Comparison of ENCODE assay signal across 18 mouse cellular contexts in the genomic region with DNA sequence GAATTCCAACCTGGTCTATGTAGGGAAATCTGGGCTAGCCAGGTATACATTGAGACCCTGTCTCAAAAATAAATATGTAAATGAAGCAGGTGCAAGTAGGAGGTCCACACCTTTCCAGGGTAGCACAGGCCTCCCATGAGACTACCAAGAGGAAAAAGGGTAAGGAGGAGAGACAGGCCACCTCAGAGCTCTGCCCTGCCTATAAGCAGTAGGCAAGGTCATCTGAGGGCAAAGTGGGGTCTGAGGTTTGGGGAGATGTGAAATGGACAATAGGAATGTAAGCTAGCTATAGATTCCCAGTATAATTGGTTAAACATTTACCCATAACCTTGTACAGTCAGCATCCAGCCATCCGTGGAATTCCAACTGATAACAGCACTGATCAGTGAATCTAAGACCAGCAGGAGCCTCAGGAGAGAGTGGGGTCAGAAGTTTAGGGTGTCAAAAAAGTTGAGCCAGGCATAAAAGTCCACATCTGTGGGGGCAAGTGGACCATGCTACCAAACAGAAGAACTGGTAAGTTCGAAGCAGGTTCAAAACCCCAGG. TPM values are rescaled to one million over a fixed set of nuclear protein-coding genes. Genes with fewer than 3 reads are reported as not detected.
A peak's percentile ranks its signal among the peaks of the same experiment; 100 is the strongest.
DNase-seq lines count a peak whose midpoint lies in the region; ATAC-seq and TF ChIP-seq lines count a peak whose summit lies in the region.
"Had no signal": no experiment of that assay in that cellular context is flagged by ENCODE, and none has a peak within 500 bp of the region (broad histone marks: within the 10 kb centered on the region; RNA-seq: fewer than 3 reads in every experiment).

No protein-coding gene starts in this region.

- H3K36me3 ChIP-seq in kidney, embryonic 16.5 days (ENCODE audit: insufficient read depth, low read length), result peaks cover 16% of the 10 kb centered on the region
- no peaks in the 10 kb centered on the region; the same call in 1 of the 2 replicates for H3K36me3 ChIP-seq in intestine, embryonic 16.5 days (ENCODE audit: control insufficient read depth, insufficient read depth, low read length)
- H3K36me3 ChIP-seq in midbrain, embryonic 10.5 days, result peaks cover 24% of the 10 kb centered on the region

- no peaks in the 10 kb centered on the region for H3K4me1 ChIP-seq in kidney, embryonic 16.5 days (ENCODE audit: insufficient read depth, low read length)
- H3K4me1 ChIP-seq in intestine, embryonic 16.5 days (ENCODE audit: control insufficient read depth, insufficient read depth, low read length), result peaks cover 6% of the 10 kb centered on the region
- no peaks in the 10 kb centered on the region for H3K4me1 ChIP-seq in midbrain, embryonic 10.5 days
- H3K4me1 ChIP-seq: embryonic facial prominence, embryonic 15.5 days; forebrain, embryonic 15.5 days had no signal

- WGBS in kidney, embryonic 16.5 days, result 64% methylated on average over 2 of the region's 2 CpGs
- 66% methylated on average over 2 of the region's 2 CpGs for WGBS in intestine, embryonic 16.5 days
- WGBS in midbrain, embryonic 10.5 days, result 95% methylated on average over 2 of the region's 2 CpGs

- DNase-seq in kidney, postnatal 10 days, result no peak
- no peak for DNase-seq in Patski (ENCODE audit: low read depth, low spot score)
- no peak for DNase-seq in layer of hippocampus, adult 2 months (ENCODE audit: low spot score in 2 of 2)
- DNase-seq in midbrain, embryonic 10.5 days (ENCODE audit: low spot score), result no peak
- DNase-seq: adrenal gland, adult 8-10 months; adrenal gland, postnatal 36 days; cerebellum, adult 2 months; cerebellum, postnatal 10 days; embryo, embryonic 11 days; gastrocnemius, postnatal 36 days; heart, adult 11 months; heart, postnatal 36 days had no signal

- CTCF ChIA-PET in Patski (lab: Charles Lee), result interaction anchor here (0.6 to 1.8 kb wide), 3 partner anchors 10 to 30 kb away, joined by 3 to 6 read pairs (median 4); no protein-coding TSS in a partner anchor

- no peak overlapping the region for H3K4me3 ChIP-seq in kidney, embryonic 16.5 days (ENCODE audit: low read length)
- H3K4me3 ChIP-seq in intestine, embryonic 16.5 days (ENCODE audit: low read length), result no peak overlapping the region
- no peak overlapping the region for H3K4me3 ChIP-seq in layer of hippocampus, adult 2 months
- H3K4me3 ChIP-seq in midbrain, embryonic 10.5 days, result no peak overlapping the region
- H3K4me3 ChIP-seq: embryonic facial prominence, embryonic 15.5 days; erythroblast, embryonic 14.5 days; forebrain, embryonic 15.5 days; heart, embryonic 13.5 days had no signal

- no peaks in the 10 kb centered on the region for H3K27me3 ChIP-seq in kidney, embryonic 16.5 days (ENCODE audit: insufficient read depth, low read length)
- H3K27me3 ChIP-seq in Patski, result no peaks in the 10 kb centered on the region
- no peaks in the 10 kb centered on the region for H3K27me3 ChIP-seq in intestine, embryonic 16.5 days (replicated peaks; ENCODE audit: control insufficient read depth, insufficient read depth, low read length)
- H3K27me3 ChIP-seq in midbrain, embryonic 10.5 days (ENCODE audit: low read depth, poor library complexity, severe bottlenecking), result no peaks in the 10 kb centered on the region
- H3K27me3 ChIP-seq: embryonic facial prominence, embryonic 15.5 days; forebrain, embryonic 15.5 days; heart, embryonic 13.5 days had no signal

- no peaks in the 10 kb centered on the region for H3K9me3 ChIP-seq in kidney, embryonic 16.5 days (ENCODE audit: low read length)
- no peaks in the 10 kb centered on the region for H3K9me3 ChIP-seq in intestine, embryonic 16.5 days (ENCODE audit: control insufficient read depth, low read length)
- no peaks in the 10 kb centered on the region for H3K9me3 ChIP-seq in midbrain, embryonic 10.5 days (replicated peaks)
- H3K9me3 ChIP-seq: embryonic facial prominence, embryonic 15.5 days; forebrain, embryonic 15.5 days; heart, embryonic 13.5 days had no signal

- peak overlapping the region; percentile 56; the same call in 1 of the 2 replicates for H3K27ac ChIP-seq in kidney, embryonic 16.5 days (ENCODE audit: low read length)
- H3K27ac ChIP-seq in intestine, embryonic 16.5 days (ENCODE audit: low read length), result no peak overlapping the region
- no peak overlapping the region for H3K27ac ChIP-seq in layer of hippocampus, adult 2 months
- H3K27ac ChIP-seq in midbrain, embryonic 10.5 days (replicated peaks), result no peak overlapping the region
- H3K27ac ChIP-seq: embryonic facial prominence, embryonic 15.5 days; forebrain, embryonic 15.5 days; heart, embryonic 13.5 days had no signal

- in situ Hi-C loops in Patski (cut with MboI; ENCODE audit: low pct_unique_long_range_greater_than_20kb), result no loop called here

- peak; percentile 35; the same call in 1 of the 2 replicates for ATAC-seq in kidney, embryonic 16.5 days (ENCODE audit: low FRiP score, low TSS enrichment)
- peak; percentile 62 for ATAC-seq in Patski
- peak; percentile 64; the same call in 1 of the 2 replicates for ATAC-seq in intestine, embryonic 16.5 days
- ATAC-seq: forebrain, embryonic 15.5 days had no signal

- no peak for TF ChIP-seq CTCF in Patski (IDR thresholded peaks at IDR 0.05)
- no peak for TF ChIP-seq CTCF in layer of hippocampus, adult 2 months (conservative IDR thresholded peaks at IDR 0.05)

- H3K9ac ChIP-seq in kidney, embryonic 16.5 days (replicated peaks; ENCODE audit: low read length), result no peak overlapping the region
- H3K9ac ChIP-seq in intestine, embryonic 16.5 days (ENCODE audit: low read depth, low read length), result no peak overlapping the region
- H3K9ac ChIP-seq: embryonic facial prominence, embryonic 15.5 days; forebrain, embryonic 15.5 days; heart, embryonic 13.5 days had no signal

- no peak overlapping the region for H3K4me2 ChIP-seq in kidney, embryonic 16.5 days (replicated peaks; ENCODE audit: low read depth, low read length)
- no peak overlapping the region for H3K4me2 ChIP-seq in intestine, embryonic 16.5 days (ENCODE audit: low read depth, low read length)
- H3K4me2 ChIP-seq: embryonic facial prominence, embryonic 15.5 days; forebrain, embryonic 15.5 days; heart, embryonic 13.5 days had no signal

- POLR2A ChIA-PET in Patski (lab: Charles Lee), result no interaction called here

RNA-seq across cellular contexts. Expression of a gene that starts 31.6 kb away (rescaled TPM):
- 58.0 and 65.6 TPM in 2 replicates for polyA plus RNA-seq in kidney, embryonic 16.5 days (2015; fragmentation: Nextera tagmentation; extraction: Ambion mirVana)
- polyA plus RNA-seq in Patski (2021), result 169 TPM
- polyA plus RNA-seq in intestine, embryonic 16.5 days (2015; fragmentation: Nextera tagmentation; extraction: Ambion mirVana), result 57.8 and 67.5 TPM in 2 replicates
- 100 to 1,000 TPM in 1 of 2 experiments, 10 to 100 TPM in 1; 87.2 to 109 TPM for total RNA-seq in layer of hippocampus, adult 2 months (2021)
- polyA plus RNA-seq in midbrain, embryonic 10.5 days (2016; fragmentation: Nextera tagmentation; extraction: Ambion mirVana), result 58.6 and 59.1 TPM in 2 replicates

RNA-seq across cellular contexts. Expression of a gene that starts 52.8 kb away (rescaled TPM):
- 28.1 and 30.6 TPM in 2 replicates for polyA plus RNA-seq in kidney, embryonic 16.5 days (2015; fragmentation: Nextera tagmentation; extraction: Ambion mirVana)
- polyA plus RNA-seq in Patski (2021), result 35.0 TPM
- polyA plus RNA-seq in intestine, embryonic 16.5 days (2015; fragmentation: Nextera tagmentation; extraction: Ambion mirVana), result 16.5 and 17.7 TPM in 2 replicates
- 10 to 100 TPM; 53.9 to 57.7 TPM for total RNA-seq in layer of hippocampus, adult 2 months (2021)
- 29.7 and 38.3 TPM in 2 replicates for polyA plus RNA-seq in midbrain, embryonic 10.5 days (2016; fragmentation: Nextera tagmentation; extraction: Ambion mirVana)
